Mouse (Mus musculus): ENCODE data around the gene Dupd1.

- TF ChIP-seq POLR2A (IDR thresholded peaks at IDR 0.05; ENCODE audit: low read depth, low read length): no peak
- TF ChIP-seq CTCF (IDR thresholded peaks at IDR 0.05; ENCODE audit: borderline replicate concordance, insufficient read depth, low read length): no peak
Measured at GRCm38 (mm10) chr14:21695020-21695419, 19.4 kb downstream of the Dupd1 start.

Measured in embryonic fibroblast, embryonic 13.5 days (primary cell).